Mouse (Mus musculus): ENCODE data around the gene Slc39a13.
"Not testable (repeated sequence)": the region's sequence is repeated elsewhere in the genome, so short reads cannot be mapped to it uniquely, and the experiment has no call there.

Slc39a13 gene

DNA sequence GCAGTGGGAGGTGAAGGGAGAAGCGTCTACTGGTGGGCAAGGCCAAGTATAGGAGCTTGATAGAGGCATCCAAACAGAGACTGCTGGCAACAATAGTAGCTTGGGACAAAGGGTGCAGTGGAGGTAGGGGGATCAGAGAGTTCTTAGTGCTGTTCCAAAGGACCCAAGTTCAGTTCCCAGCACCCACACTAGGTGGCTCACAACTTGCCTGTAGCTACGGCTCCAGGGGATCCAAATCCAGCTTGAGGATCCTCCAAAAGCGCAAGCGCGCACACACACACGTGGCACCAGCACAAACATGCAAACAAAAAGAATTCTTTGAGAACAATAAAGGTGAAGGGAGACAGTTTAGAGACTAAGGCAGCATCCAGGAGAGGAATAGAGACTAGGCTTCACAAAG, 6.0 kb downstream of the Slc39a13 start:
- DNase-seq (ENCODE audit: low spot score), result no peak

DNA sequence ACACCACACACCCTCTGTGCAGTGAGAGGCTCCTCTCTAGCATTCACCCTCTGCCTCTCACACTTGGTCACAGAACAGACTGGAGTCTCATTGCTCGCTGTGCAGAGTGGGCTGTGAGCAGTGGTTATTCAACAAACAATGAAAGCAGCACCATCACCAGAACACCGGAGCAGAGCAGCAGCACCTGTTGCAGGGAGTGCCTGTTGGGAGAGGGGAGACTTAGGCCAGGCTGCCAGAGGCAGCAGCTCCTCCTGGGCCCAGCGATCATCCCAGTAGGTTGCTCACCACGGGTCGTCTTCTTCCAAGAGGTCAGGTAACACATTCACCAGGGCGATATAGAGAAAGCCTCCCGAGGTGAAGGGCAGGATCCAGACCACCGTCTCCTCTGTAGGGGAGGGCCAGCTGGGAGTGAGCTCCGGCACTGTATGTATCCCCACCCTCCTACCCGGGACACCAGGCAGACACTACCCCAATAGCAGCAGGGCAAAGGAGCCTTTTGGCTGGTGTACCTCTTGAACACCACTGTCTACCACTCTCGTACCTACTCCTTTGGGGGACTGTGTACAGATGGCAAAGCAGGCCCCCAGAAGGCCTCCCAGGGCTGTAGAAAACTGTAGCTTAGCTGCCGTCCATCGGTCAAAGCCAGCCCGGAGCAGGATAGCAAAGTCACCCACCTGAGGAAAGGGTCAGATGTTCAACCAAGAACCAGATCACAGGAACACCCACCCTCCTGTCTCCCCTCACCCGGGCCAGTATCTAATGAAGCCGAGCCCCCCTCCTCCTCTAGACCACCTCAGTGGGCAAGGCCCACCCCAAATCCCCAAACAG, 7.2 kb downstream of the Slc39a13 start:
- no peak for DNase-seq (ENCODE audit: low spot score)

DNA sequence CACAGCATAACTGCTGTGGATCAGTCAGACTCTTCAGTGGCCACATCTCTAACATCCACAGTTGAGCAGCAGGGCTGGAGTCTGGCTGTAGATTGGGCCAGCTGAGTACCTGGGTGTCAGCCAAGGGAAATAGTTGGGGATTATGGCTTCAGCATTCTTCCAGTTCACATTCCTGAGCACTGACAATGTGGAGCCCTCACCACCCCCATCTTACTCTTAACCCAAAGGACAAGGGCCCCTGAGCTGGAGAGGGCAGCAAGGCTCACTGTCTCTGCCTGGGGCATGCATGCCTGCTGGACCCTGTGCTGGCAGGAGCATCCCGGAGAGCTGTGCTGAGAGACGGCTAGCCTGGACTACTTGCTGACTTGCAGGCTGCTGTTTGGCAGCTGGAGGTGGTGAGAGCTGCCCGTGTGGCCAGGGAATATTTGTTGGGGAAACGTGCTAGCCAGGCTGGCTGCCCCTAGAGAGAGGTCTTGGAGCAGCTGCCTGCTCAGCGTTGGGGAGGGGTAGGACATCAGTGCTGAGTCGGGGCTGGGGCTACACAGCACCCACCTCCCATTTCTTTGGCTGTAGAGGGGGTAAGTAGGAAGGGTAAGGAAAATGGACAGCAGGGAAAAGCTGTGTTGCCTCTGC, 8.3 kb downstream of the Slc39a13 start:
- no peak for DNase-seq (ENCODE audit: low spot score)

DNA sequence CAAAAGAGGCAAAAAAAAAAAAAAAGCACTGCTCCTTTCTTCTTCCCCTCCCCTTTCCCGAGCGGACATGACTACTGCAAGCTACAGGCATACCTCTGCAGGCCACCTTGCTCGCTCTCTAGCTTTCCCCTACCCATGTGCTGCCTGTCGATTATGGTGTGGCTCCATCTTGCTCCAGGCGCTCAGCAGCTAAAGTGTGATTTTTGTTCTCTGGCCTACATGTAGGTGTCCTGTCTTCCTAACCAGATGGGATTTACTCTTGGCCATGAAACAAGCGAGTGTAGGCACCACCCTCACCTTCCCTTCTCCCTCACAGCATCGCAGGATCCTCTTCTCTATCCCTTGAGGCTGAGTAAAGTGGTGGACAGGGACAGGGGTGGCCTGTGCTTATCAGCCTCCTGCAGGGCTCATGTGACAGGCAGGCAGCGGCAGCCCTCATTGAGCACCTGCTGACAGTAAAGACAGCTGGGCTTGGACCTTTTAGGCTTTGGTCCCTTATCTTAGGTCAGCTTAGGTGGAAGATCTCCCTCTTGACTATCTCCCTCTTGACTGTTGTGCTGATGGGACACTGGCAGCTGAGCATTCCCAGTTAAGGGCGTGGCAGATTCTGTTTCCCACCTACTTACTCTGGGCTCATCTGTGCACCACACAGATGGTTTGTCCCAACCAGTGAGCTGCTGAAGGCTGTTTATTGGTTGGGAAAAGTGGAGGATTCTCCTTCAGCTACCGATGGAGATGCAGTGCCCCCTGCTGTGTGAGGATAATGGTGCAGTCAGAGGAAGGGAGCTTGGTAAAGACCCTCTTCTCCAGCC, 9.5 kb downstream of the Slc39a13 start:
- peak; percentile 75 for DNase-seq (ENCODE audit: low spot score)

DNA sequence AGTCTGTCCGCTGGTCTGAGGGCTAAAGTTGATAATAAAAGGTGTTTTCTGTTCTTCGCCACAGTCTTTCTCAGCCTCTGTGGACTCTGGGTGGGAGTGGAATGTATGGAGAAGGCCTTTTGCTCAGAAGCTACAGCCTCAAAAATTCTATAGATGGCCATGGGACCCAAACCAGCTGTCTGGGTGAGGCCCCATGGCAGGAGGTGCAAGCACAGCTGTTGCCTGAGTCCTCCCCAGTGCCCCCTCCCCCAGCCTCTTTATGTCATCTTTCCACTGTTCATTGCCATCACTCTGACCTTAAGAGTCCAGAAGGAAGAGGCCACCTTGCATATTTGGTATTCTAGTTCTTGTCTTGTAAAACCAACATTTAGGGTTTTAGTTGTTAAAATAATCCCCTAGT, 10.8 kb downstream of the Slc39a13 start:
- DNase-seq (ENCODE audit: low spot score), result no peak

DNA sequence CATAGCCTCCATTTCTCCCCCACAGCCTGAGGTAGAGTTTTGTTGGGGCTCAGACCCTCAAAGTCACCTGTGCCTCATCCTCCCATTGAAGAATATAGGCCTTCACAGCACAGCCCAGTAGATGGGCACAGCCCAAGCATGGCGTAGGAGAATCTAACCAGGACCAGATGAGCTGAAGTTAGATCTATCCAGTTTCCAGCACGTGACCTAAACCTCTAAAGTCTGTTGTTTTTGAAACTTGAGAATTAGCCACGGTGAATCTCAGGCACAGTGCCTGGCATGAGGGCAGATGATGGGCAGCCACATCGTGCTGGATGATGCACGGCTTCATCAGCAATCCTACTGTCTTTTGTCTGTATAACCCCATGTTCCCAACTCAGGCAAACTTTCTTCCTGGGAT, 11.8 kb downstream of the Slc39a13 start:
- no peak for DNase-seq (ENCODE audit: low spot score)

DNA sequence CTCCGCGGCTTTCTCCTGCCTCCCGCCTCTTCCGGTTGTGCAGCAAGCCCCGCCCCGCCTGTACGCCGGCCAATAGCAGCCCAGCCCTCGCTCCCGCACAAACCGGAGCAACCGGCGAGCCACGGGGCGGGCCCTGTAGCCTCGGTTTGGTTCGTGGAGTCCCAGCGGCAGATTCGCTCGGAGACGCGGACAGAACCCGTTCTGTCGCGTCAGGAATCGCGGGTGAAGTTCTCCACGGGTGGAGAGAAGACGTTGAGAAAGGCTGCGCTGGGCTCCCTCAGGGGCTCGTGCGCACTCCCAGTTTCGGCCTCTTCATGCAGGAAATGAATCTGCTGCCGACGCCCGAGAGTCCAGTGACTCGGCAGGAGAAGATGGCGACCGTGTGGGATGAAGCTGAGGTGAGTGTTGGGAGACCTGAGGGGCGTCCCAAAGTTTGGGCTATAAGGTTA, 16.3 kb downstream of the Slc39a13 start, which contains the start of gene Psmc3:
Gene Psmc3 (plus strand): TSS at position 76 of the 449 bp plus-strand sequence.
- peak; percentile 96 for DNase-seq (ENCODE audit: low spot score)

DNA sequence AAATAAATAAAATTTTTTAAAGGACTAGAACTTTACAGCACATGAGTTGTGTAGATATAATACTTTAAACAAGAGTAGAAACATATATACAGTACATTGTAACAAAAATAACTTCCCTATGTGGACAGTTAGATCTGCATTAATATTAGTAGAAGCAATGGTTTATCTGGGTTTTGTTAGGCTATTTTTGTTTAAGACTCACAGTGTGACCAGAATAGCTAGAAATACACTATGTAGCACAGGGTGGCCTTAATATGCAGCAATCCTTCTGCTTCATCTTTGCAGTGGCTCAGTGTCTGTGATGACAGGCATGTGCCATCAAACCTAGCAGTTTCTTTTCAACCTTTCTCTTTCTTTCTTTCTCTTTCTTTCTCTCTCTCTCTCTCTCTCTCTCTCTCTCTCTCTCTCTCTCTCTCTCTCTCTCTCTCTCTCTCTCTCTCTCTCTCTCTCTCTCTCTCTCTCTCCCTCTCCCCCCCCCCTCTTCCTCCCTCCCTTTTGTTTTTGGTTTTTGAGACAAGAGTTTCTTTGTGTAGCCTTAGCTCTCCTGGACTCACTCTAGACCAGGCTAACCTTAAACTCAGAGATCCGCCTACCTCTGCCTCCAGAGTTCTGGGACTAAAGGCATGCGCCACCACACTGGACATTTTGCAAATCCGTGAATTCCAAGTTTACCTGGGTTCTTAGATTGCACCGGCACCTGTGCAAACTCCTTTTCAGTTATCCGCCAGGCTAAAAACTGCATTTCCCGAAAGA, 16.9 kb downstream of the Slc39a13 start:
- DNase-seq (ENCODE audit: low spot score), result no peak

DNA sequence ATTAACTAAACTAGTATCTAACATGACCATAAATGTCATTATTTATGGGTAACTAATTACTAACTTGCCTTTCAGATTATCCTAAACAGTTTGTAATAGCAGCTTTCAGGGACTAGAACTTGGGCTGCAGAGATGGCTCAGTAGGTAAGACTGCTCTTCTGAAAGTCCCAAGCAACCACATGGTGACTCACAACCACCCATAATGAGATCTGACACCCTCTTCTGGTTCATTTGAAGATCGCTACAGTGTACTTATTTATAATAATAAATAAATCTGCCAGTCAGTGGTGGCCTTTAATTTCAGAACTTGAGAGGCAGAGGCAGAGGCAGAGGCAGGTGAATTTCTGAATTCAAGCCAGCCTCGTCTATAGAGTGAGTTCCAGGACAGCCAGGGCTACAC, 17.5 kb downstream of the Slc39a13 start:
- DNase-seq (ENCODE audit: low spot score), result no peak

DNA sequence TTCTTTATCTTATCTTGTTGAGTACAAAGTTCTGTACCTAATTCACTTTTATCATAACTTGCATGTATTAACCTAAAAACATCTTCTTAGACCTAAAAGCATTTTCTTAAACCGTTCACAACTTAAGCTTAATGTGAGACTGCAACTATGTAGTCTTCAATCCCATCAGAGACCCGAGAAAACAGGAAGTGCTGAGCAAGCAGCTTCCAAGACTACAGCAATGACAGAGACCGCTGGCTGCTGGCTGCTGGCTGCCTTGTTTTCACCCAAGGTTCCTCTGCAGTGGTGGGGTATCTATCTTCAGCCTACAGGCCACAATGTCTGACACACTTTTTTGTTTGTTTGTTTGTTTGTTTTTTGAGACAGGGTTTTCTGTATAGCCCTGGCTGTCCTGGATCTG, 18.3 kb downstream of the Slc39a13 start:
- no peak for DNase-seq (ENCODE audit: low spot score)

DNA sequence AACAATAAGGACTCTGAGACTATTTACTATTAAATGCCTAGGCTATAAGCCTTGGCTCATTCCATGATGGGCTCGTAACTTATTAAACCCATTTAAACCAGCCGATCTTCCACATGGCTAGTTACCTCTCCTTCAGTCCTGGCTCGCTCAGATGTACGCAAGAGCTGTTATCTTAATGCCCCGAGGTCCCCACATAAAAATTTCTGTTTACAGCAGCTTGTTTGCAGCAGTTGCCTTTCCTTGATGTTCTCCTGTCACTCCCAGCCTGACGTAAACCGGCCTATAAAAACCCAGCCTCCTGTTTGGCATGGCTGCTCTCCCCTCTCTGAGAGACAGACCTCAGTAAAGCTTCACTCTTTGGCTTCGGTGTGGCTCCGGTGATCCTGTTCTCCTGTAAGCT, 22.9 kb downstream of the Slc39a13 start:
- no peak for DNase-seq (ENCODE audit: low spot score)

DNA sequence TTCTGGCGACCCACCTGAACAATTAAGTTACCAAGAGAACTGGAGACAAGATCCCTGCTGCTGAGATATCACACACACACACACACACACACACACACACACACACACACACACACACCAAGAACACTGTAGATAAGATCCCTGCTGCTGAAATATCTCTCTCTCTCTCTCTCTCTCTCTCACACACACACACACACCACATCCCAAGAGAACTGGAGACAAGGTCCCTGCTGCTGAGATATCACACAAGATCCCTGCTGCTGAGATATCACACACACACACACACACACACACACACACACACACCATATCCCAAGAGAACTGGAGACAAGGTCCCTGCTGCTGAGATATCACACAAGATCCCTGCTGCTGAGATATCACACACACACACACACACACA, 24.4 kb downstream of the Slc39a13 start:
- DNase-seq (ENCODE audit: low spot score), result not testable (repeated sequence)

DNA sequence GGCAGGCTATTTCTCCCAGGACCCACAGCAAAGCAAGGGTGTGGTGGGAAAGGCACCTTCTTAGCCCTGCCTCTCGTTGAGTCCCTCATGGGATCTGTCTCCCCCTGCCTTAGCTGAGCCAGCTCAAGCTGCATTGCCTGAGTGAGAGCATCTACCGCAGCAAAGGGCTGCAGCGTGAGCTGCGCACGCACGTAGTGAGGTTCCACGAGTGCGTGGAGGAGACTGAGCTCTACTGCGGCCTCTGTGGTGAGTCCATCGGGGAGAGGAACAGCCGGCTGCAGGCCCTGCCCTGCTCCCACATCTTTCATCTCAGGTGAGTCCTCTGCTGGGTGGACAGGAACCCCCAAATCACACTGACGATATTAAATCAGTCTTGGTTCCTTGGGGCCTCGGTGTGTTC, 25.5 kb downstream of the Slc39a13 start:
- no peak for DNase-seq (ENCODE audit: low spot score)

DNA sequence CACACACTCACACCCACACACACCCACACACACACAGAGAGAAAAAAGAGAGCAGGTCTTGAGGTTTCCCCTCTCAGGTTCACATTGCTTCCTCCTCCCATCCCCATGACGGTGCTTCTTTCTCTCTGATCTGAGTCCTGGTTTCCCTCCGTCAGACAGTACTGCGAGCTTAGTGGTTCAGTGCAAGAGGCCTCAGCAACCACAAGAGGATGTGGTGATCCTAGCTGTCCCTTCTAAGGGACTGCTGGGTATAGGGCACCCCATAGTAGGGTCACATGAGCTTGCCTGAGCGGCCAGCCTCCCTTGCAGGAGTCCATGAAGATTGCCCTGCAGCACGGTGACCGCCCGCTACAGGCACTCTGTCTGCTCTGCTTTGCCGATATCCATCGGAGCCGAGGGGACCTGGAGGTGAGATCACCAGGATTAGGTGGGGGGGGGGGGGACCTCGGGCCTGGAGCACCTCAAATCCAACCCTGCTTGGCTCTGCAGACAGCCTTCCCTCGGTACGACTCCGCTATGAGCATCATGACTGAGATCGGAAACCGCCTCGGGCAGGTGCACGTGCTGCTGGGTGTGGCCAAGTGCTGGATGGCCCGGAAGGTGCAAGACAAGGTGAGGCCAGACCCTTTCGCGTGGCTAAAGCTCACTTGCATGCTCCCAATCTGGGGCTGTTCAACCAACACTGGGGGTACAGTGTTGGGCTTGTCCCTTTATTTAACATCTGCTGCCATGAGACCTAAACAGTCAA, 27.4 kb downstream of the Slc39a13 start:
- no peak for DNase-seq (ENCODE audit: low spot score)

DNA sequence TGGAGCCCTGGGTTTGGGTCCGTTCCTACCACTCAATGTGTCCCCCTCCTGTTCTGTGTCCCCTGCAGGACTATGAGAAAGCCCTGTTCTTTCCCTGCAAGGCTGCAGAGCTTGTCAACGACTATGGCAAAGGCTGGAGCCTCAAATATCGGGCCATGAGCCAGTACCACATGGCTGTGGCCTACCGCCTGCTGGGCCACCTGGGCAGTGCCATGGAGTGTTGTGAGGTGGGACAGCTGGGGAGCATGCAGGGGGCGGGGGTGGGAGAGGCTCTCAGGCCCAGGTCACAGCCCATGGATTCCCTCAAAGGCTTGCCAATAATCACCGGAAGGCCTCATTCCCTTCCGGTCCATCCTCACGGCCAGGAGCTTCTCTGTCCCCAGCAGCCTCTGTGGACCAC, 28.4 kb downstream of the Slc39a13 start:
- DNase-seq (ENCODE audit: low spot score), result no peak

DNA sequence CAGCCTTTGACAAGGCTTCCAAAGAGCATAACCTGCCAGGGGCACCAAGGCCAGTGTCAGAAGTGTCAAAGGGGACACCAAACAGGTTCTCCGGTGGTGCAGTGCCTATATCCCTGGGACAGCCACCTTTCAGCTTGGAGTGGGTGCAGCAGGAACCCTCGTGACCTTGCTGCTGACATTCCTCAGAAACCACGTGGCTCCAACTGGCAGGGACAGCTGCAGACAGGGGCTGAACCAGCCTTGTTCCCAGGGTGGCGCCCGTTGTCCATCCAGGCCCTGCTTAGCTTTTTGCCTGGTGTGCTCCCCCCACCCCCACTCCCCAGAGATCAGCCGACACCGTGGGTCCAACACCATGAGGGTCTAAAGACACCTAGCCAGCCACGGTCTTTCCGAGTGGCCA, 34.8 kb downstream of the Slc39a13 start, which contains the start of gene Rapsn:
Gene Rapsn (plus strand): TSS at position 236 of the 400 bp plus-strand sequence.
- DNase-seq (ENCODE audit: low spot score), result no peak

DNA sequence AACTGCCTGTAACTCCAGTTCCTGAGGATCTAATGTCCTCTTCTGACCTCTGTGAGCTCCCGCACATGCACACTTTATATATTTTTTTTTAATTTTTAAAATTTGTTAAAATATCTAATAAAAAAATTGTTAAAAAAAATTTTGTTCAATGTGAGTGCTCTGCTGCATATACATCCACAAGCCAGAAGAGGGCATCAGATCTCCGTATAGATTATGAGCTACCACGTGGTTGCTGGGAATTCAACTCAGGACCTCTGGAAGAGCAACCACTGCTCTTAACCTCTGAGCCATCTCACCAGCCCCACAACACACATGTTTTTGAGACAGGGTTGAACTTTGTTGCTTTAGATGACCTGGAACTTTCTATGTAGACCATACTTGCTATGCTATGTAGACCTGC, 37.2 kb downstream of the Slc39a13 start:
- peak; percentile 42 for DNase-seq (ENCODE audit: low spot score)

DNA sequence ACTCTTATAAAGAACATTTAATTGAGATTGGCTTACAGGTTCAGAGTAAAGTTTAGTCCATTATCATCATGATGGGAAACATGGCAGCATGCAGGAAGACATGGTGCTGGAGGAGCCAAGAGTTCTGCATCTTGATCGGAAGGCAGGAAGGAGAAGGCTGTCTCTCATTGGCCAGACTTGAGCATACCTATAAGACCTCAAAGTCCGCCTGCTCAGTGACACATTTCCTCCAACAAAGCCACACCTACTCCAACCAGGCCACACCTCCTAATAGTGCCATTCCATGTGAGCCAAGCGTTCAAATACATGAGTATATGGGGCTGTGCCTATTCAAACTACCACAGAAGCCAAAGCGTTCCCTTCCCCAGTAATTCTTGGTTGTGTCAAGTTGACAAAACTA, 39.0 kb downstream of the Slc39a13 start:
- no peak for DNase-seq (ENCODE audit: low spot score)

DNA sequence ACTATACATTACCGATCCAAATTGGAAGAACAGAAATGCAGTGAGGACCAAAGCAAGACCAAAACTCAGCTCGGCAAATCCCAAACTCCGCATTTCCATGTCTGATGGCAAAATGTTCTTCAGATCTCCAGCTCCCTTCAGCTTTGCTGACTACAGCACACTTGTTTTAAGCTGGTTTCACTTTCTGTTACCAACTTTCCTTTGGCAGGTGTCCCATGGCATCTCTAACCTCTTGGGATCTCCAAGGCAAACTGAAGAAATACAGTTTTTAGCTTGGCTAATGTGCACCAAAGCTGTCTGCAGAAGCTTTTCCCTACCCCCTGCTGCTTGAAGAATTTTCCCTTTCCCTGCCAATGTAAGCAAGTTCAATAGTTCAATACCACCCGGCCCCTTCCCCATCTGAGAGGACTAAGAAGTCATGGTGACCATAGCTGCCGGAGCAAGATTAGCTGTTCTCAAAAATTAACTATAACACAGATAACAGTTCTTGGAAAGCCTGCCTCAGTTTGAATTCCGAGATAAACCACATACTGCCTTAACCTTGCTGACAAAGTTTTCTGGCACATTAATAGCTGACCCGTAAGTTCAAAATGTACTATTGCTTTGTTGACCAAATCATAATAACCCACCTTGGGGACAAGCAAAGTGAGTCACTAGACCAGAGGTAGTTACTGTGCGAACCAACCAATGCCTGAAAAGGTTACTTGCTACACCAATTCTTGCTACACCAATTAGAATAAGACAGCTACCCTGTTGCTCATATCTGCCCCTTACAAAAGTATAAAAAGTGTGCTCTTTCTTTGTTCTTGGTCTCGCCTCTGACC, 42.6 kb downstream of the Slc39a13 start:
- DNase-seq (ENCODE audit: low spot score), result no peak

DNA sequence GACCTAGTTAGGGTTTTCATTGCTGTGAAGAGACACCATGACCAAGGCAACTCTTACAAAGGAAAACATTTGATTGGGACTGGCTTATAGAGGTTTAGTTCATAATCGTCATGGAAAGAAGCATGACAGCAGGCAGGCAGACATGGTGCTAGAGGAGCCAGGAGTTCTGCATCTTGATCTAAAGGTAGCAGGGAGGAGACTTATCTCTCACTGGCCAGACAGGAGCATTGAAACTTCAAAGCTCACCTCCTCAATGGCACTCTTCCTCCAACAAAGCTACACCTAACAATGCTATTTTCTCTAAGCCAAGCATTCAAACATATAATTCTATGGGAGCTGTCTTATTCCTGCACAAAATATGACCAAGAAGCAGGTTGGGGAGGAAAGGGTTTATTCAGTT, 43.7 kb downstream of the Slc39a13 start:
- DNase-seq (ENCODE audit: low spot score), result no peak
